Mouse (Mus musculus) ES-E14 (cell line): ENCODE data around the gene Kctd18. TPM values are rescaled to one million over a fixed set of nuclear protein-coding genes. Genes with fewer than 3 reads are reported as not detected.

ENCODE experiments used
- DNase-seq: peaks from one replicate; pipeline ENCODE4 v3.0.0-alpha.2; 2013; ENCODE audit warnings: low read depth, low spot score
- H3K27ac ChIP-seq: 2 replicates; pipeline ENCODE4 v1.5.1; 2012; ENCODE audit warnings: low read depth, mild to moderate bottlenecking, low read length, moderate library complexity, mixed read lengths; ENCODE audit not compliant: poor library complexity, insufficient read depth, severe bottlenecking
- H3K36me3 ChIP-seq: 2 replicates; pipeline ENCODE4 v1.6.1; 2012; ENCODE audit warnings: mild to moderate bottlenecking, low read length, moderate library complexity, mixed read lengths; ENCODE audit not compliant: control insufficient read depth, poor library complexity, insufficient read depth, severe bottlenecking
- H3K4me1 ChIP-seq, 2 experiments: fragments of 150-350 bp in 1 of 2; sonication (generic) in 1 of 2; 2 replicates each; pipeline ENCODE4 v1.6.1; 2012; ENCODE audit warnings: low read length in 2 of 2, mild to moderate bottlenecking in 1 of 2, mixed read lengths in 1 of 2; ENCODE audit not compliant: control insufficient read depth in 2 of 2, insufficient read depth in 2 of 2, poor library complexity in 1 of 2
- H3K4me3 ChIP-seq, 2 experiments: fragments of 150-350 bp in 1 of 2; sonication (generic) in 1 of 2; 2 replicates each; pipeline ENCODE4 v1.5.1; 2012; ENCODE audit warnings: low read length in 2 of 2, low read depth in 1 of 2, mild to moderate bottlenecking in 1 of 2, mixed read lengths in 1 of 2; ENCODE audit not compliant: insufficient read depth in 1 of 2, poor library complexity in 1 of 2, severe bottlenecking in 1 of 2
- H3K9ac ChIP-seq: 2 replicates; pipeline ENCODE4 v1.6.1; 2012; ENCODE audit warnings: low read depth, mild to moderate bottlenecking, low read length, mixed read lengths; ENCODE audit not compliant: poor library complexity, insufficient read depth, severe bottlenecking
- H3K9me3 ChIP-seq: fragments of 150-350 bp; sonication (generic); 2 replicates; pipeline ENCODE4 v1.6.1; 2012; ENCODE audit warnings: low read depth, mild to moderate bottlenecking, low read length; ENCODE audit not compliant: control insufficient read depth, insufficient read depth
- CHD2 ChIP-seq: IDR thresholded peaks from 2 replicates; pipeline ENCODE4 v1.6.1; 2014; ENCODE audit warnings: mild to moderate bottlenecking, low read depth, low read length, inconsistent platforms
- HCFC1 ChIP-seq: IDR thresholded peaks from 2 replicates; pipeline ENCODE4 v1.6.1; 2012; ENCODE audit warnings: low read length, inconsistent platforms, borderline replicate concordance; ENCODE audit not compliant: insufficient read depth
- MAFK ChIP-seq: IDR thresholded peaks from 2 replicates; pipeline ENCODE4 v1.6.1; 2014; ENCODE audit warnings: mild to moderate bottlenecking, low read depth, low read length, inconsistent platforms; ENCODE audit not compliant: insufficient read depth
- ZC3H11A ChIP-seq: IDR thresholded peaks from 2 replicates; pipeline ENCODE4 v1.6.1; 2012; ENCODE audit warnings: low read depth, mild to moderate bottlenecking, inconsistent platforms, low read length, borderline replicate concordance
- ZNF384 ChIP-seq: IDR thresholded peaks from 2 replicates; pipeline ENCODE4 v1.6.1; 2012; ENCODE audit warnings: low read depth, low read length, inconsistent platforms
- in situ Hi-C, 2 experiments: fragments of 600-800 bp; cut with MboI; formaldehyde crosslinking; loops; one replicate each; pipeline ENCODE4 v1.15.1; 2025; ENCODE audit warnings: low sequenced_read_pairs in 2 of 2, inconsistent platforms in 1 of 2; ENCODE audit not compliant: unreplicated experiment in 2 of 2
- total RNA-seq: library from RNA; depleted of rRNA; stranded (reverse); fragments of 300-350 nt; gene quantifications from 2 replicates; pipeline ENCODE4 v1.2.3, GENCODE M21; 2012

Kctd18 gene
- total RNA-seq, 1 experiment, result 13.5 TPM

GRCm38 (mm10) chr1:57941734-57942133 lies 77.0 kb downstream of the Kctd18 start:
- no peaks in the 10 kb centered on the region for H3K9me3 ChIP-seq
- H3K27ac ChIP-seq, result no peak overlapping the region
- H3K9ac ChIP-seq, result no peak overlapping the region
- in situ Hi-C loops, result no loop called here
- TF ChIP-seq CHD2, result no peak
- TF ChIP-seq MAFK, result no peak
- no peak for TF ChIP-seq ZNF384
- no peak for TF ChIP-seq HCFC1
- no peak for TF ChIP-seq ZC3H11A
- H3K4me3 ChIP-seq, result no peak overlapping the region
- no peak for DNase-seq
- H3K4me1 ChIP-seq, result peaks cover 0 to 3% of the 10 kb centered on the region in 2 experiments; a peak in 1 of 4 replicates
- H3K36me3 ChIP-seq, result no peaks in the 10 kb centered on the region

GRCm38 (mm10) chr1:57941095-57941494 lies 77.7 kb downstream of the Kctd18 start:
- H3K27ac ChIP-seq, result no peak overlapping the region
- no peak overlapping the region for H3K4me3 ChIP-seq
- in situ Hi-C loops, result no loop called here
- H3K36me3 ChIP-seq, result no peaks in the 10 kb centered on the region
- no peaks in the 10 kb centered on the region for H3K9me3 ChIP-seq
- no peak for DNase-seq
- H3K9ac ChIP-seq, result no peak overlapping the region
- H3K4me1 ChIP-seq, result peaks cover 0 to 3% of the 10 kb centered on the region in 2 experiments; a peak in 1 of 4 replicates
- no peak for TF ChIP-seq ZC3H11A
- TF ChIP-seq MAFK, result no peak
- no peak for TF ChIP-seq ZNF384
- no peak for TF ChIP-seq CHD2
- TF ChIP-seq HCFC1, result no peak

- Histone ChIP-seq H3K9ac (no peak overlapping the region), H3K27ac (no peak overlapping the region), H3K9me3 (no peaks in the 10 kb centered on the region), H3K4me1 (peaks cover 0 to 3% of the 10 kb centered on the region in 2 experiments; a peak in 1 of 4 replicates), H3K4me3 (no peak overlapping the region), H3K36me3 (no peaks in the 10 kb centered on the region)
- no peak for DNase-seq
- TF ChIP-seq CHD2, result no peak
- in situ Hi-C loops, result no loop called here
These were observed 78.1 kb downstream of the Kctd18 start for GRCm38 (mm10) chr1:57940691-57941090.

- in situ Hi-C loops, result no loop called here
- H3K9ac ChIP-seq, result no peak overlapping the region
- no peaks in the 10 kb centered on the region for H3K9me3 ChIP-seq
- H3K27ac ChIP-seq, result no peak overlapping the region
- H3K4me1 ChIP-seq, result no peaks in the 10 kb centered on the region
- no peak overlapping the region for H3K4me3 ChIP-seq
- TF ChIP-seq ZNF384 (no peak), CHD2 (no peak), MAFK (no peak), HCFC1 (no peak), ZC3H11A (no peak)
- no peaks in the 10 kb centered on the region for H3K36me3 ChIP-seq
- DNase-seq, result no peak
These were observed 84.5 kb downstream of the Kctd18 start for GRCm38 (mm10) chr1:57934287-57934686.

- Histone ChIP-seq H3K9me3 (no peaks in the 10 kb centered on the region), H3K4me1 (no peaks in the 10 kb centered on the region), H3K9ac (no peak overlapping the region), H3K27ac (no peak overlapping the region), H3K36me3 (no peaks in the 10 kb centered on the region), H3K4me3 (no peak overlapping the region)
- in situ Hi-C loops, result no loop called here
- DNase-seq, result no peak
- no peak for TF ChIP-seq ZNF384
- no peak for TF ChIP-seq CHD2
- no peak for TF ChIP-seq ZC3H11A
- no peak for TF ChIP-seq HCFC1
These were observed 100.2 kb downstream of the Kctd18 start for GRCm38 (mm10) chr1:57918567-57918966.
